Comparison of ENCODE assay signal across 32 mouse cellular contexts in the genomic region with DNA sequence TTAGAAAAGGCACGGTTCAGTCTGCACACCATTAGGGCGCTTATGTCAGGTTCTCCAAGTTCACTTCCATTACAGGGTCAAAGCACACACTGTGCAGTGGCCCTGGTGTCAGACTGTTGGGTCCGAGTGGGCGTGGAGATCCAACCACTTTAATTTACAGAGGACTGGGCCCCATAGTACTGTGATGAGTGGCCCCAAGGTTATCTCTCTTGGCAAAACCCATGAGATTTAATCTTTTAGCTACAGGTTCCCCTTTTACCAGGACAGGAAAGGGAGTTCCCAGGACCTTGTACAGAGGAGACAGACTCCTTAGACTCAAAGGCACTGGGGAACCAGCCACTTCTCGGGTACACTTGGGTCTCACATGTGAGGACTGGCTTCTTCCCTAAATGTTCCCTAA. TPM values are rescaled to one million over a fixed set of nuclear protein-coding genes. Genes with fewer than 3 reads are reported as not detected.
DNase-seq lines count a peak whose midpoint lies in the region; ATAC-seq and TF ChIP-seq lines count a peak whose summit lies in the region.
"Had no signal": no experiment of that assay in that cellular context is flagged by ENCODE, and none has a peak within 500 bp of the region (broad histone marks: within the 10 kb centered on the region; RNA-seq: fewer than 3 reads in every experiment).

No protein-coding gene starts in this region.

- peak overlapping the region; percentile 0; the same call in 1 of the 2 replicates for H3K27ac ChIP-seq in heart, embryonic 11.5 days (ENCODE audit: low read depth, low read length)
- peak overlapping the region; percentile 91 for H3K27ac ChIP-seq in heart, embryonic 16.5 days (ENCODE audit: low read length)
- H3K27ac ChIP-seq in stomach, embryonic 16.5 days (ENCODE audit: low read length), result no peak overlapping the region
- H3K27ac ChIP-seq in stomach, postnatal 0 days (replicated peaks), result no peak overlapping the region
- H3K27ac ChIP-seq: embryonic facial prominence, embryonic 10.5 days; embryonic facial prominence, embryonic 15.5 days; forebrain, embryonic 13.5 days; hindbrain, embryonic 13.5 days; liver, embryonic 14.5 days; macrophage; midbrain, embryonic 13.5 days; neural tube, embryonic 13.5 days had no signal

- 68% methylated on average over 5 of the region's 5 CpGs for WGBS in heart, embryonic 11.5 days (ENCODE audit: insufficient replicate concordance)
- 59% methylated on average over 5 of the region's 5 CpGs for WGBS in heart, embryonic 16.5 days
- 71% methylated on average over 5 of the region's 5 CpGs for WGBS in stomach, embryonic 16.5 days
- 62% methylated on average over 5 of the region's 5 CpGs for WGBS in stomach, postnatal 0 days

- TF ChIP-seq EP300 in stomach, postnatal 0 days (optimal IDR thresholded peaks at IDR 0.05), result no peak

- ATAC-seq in heart, embryonic 11.5 days (replicated peaks; ENCODE audit: insufficient number of reproducible peaks, low FRiP score, low TSS enrichment), result no peak
- ATAC-seq in heart, embryonic 16.5 days (replicated peaks; ENCODE audit: extremely low read depth, insufficient read depth, low FRiP score), result no peak
- peak; percentile 47; the same call in 1 of the 2 replicates for ATAC-seq in stomach, embryonic 16.5 days (ENCODE audit: insufficient read depth, low FRiP score)
- no peak for ATAC-seq in stomach, postnatal 0 days (ENCODE audit: low FRiP score, low TSS enrichment)
- ATAC-seq in granulocyte monocyte progenitor cell, adult 5-6 weeks (replicated peaks; ENCODE audit: poor library complexity, severe bottlenecking), result 0 out of 2 replicates have a peak, but pooled peaks have one; percentile 14
- ATAC-seq: forebrain, embryonic 13.5 days; midbrain, embryonic 13.5 days; Patski had no signal

- H3K4me1 ChIP-seq in heart, embryonic 11.5 days (ENCODE audit: control insufficient read depth, insufficient read depth, low read length), result peaks cover 36% of the 10 kb centered on the region
- H3K4me1 ChIP-seq in heart, embryonic 16.5 days (ENCODE audit: control insufficient read depth, insufficient read depth, low read length), result peaks cover 45% of the 10 kb centered on the region
- H3K4me1 ChIP-seq in stomach, embryonic 16.5 days (ENCODE audit: control insufficient read depth, insufficient read depth, low read length), result no peaks in the 10 kb centered on the region
- H3K4me1 ChIP-seq in stomach, postnatal 0 days (replicated peaks; ENCODE audit: control insufficient read depth, insufficient read depth), result no peaks in the 10 kb centered on the region

- H3K9ac ChIP-seq in heart, embryonic 11.5 days (ENCODE audit: low read depth, low read length), result peak overlapping the region; percentile 3; the same call in 1 of the 2 replicates
- H3K9ac ChIP-seq in heart, embryonic 16.5 days (ENCODE audit: low read length), result peak overlapping the region; percentile 69
- no peak overlapping the region for H3K9ac ChIP-seq in stomach, embryonic 16.5 days (ENCODE audit: low read length)
- no peak overlapping the region for H3K9ac ChIP-seq in stomach, postnatal 0 days (ENCODE audit: low read length)
- H3K9ac ChIP-seq: embryonic facial prominence, embryonic 15.5 days; forebrain, embryonic 13.5 days; hindbrain, embryonic 13.5 days; liver, embryonic 14.5 days; midbrain, embryonic 13.5 days; neural tube, embryonic 13.5 days had no signal

- H3K36me3 ChIP-seq in heart, embryonic 11.5 days (ENCODE audit: control insufficient read depth, insufficient read depth, low read length), result no peaks in the 10 kb centered on the region
- H3K36me3 ChIP-seq in heart, embryonic 16.5 days (ENCODE audit: control insufficient read depth, insufficient read depth), result no peaks in the 10 kb centered on the region
- no peaks in the 10 kb centered on the region for H3K36me3 ChIP-seq in stomach, embryonic 16.5 days (ENCODE audit: control insufficient read depth, insufficient read depth, low read length)
- H3K36me3 ChIP-seq in stomach, postnatal 0 days (ENCODE audit: control insufficient read depth, insufficient read depth, low read length), result no peaks in the 10 kb centered on the region
- H3K36me3 ChIP-seq: embryonic facial prominence, embryonic 10.5 days; embryonic facial prominence, embryonic 15.5 days; hindbrain, embryonic 13.5 days; midbrain, embryonic 13.5 days; neural tube, embryonic 13.5 days had no signal

- DNase-seq in heart, postnatal 14 days, result no peak
- DNase-seq in heart, postnatal 25 days (ENCODE audit: low spot score), result no peak
- DNase-seq in stomach, postnatal 0 days (ENCODE audit: low spot score), result no peak
- DNase-seq in layer of hippocampus, adult 11-12 months (ENCODE audit: low spot score), result no peak
- DNase-seq: adrenal gland, postnatal 25 days; B cell, adult 2 months; cerebellum, adult 2 months; cerebellum, postnatal 14 days; gastrocnemius, postnatal 14 days; kidney, adult 18-20 months; kidney, postnatal 36 days; layer of hippocampus, postnatal 36 days; left cerebral cortex, postnatal 4 days; lung, adult 2 months; lung, postnatal 10 days; right cerebral cortex, postnatal 4 days had no signal

- no peak for TF ChIP-seq CTCF in stomach, postnatal 0 days (IDR thresholded peaks at IDR 0.05; ENCODE audit: low read depth)

- H3K4me2 ChIP-seq in heart, embryonic 11.5 days, result no peak overlapping the region
- no peak overlapping the region for H3K4me2 ChIP-seq in heart, embryonic 16.5 days (ENCODE audit: low read depth, low read length)
- no peak overlapping the region for H3K4me2 ChIP-seq in stomach, embryonic 16.5 days (ENCODE audit: low read depth, low read length)
- H3K4me2 ChIP-seq in stomach, postnatal 0 days (replicated peaks; ENCODE audit: low read depth), result no peak overlapping the region
- H3K4me2 ChIP-seq: embryonic facial prominence, embryonic 15.5 days; forebrain, embryonic 13.5 days; hindbrain, embryonic 13.5 days; midbrain, embryonic 13.5 days; neural tube, embryonic 13.5 days had no signal

- intact Hi-C loops in heart, postnatal 14 days (cut with DNase I), result no loop called here
- intact Hi-C loops in heart, postnatal 25 days (cut with DNase I), result no loop called here

- no peaks in the 10 kb centered on the region for H3K27me3 ChIP-seq in heart, embryonic 11.5 days (ENCODE audit: control insufficient read depth, insufficient read depth, low read length)
- no peaks in the 10 kb centered on the region; the same call in 1 of the 2 replicates for H3K27me3 ChIP-seq in heart, embryonic 16.5 days (ENCODE audit: control insufficient read depth, insufficient read depth, low read length)
- H3K27me3 ChIP-seq in stomach, embryonic 16.5 days (ENCODE audit: control insufficient read depth, insufficient read depth, low read length), result no peaks in the 10 kb centered on the region
- no peaks in the 10 kb centered on the region for H3K27me3 ChIP-seq in stomach, postnatal 0 days (ENCODE audit: control insufficient read depth, insufficient read depth, low read length)
- H3K27me3 ChIP-seq: forebrain, embryonic 13.5 days; neural tube, embryonic 13.5 days; Patski had no signal

- no peaks in the 10 kb centered on the region for H3K9me3 ChIP-seq in heart, embryonic 11.5 days (replicated peaks; ENCODE audit: control insufficient read depth, low read length)
- no peaks in the 10 kb centered on the region for H3K9me3 ChIP-seq in heart, embryonic 16.5 days (replicated peaks; ENCODE audit: control insufficient read depth, low read length)
- no peaks in the 10 kb centered on the region for H3K9me3 ChIP-seq in stomach, embryonic 16.5 days (replicated peaks; ENCODE audit: control insufficient read depth, low read length)
- H3K9me3 ChIP-seq in stomach, postnatal 0 days (ENCODE audit: control insufficient read depth, low read length), result no peaks in the 10 kb centered on the region
- H3K9me3 ChIP-seq: embryonic facial prominence, embryonic 10.5 days; embryonic facial prominence, embryonic 15.5 days; forebrain, embryonic 13.5 days; hindbrain, embryonic 13.5 days; midbrain, embryonic 13.5 days; neural tube, embryonic 13.5 days had no signal

- no peak overlapping the region for H3K4me3 ChIP-seq in heart, embryonic 11.5 days (ENCODE audit: low read depth, low read length)
- no peak overlapping the region for H3K4me3 ChIP-seq in heart, embryonic 16.5 days (ENCODE audit: low read length)
- no peak overlapping the region for H3K4me3 ChIP-seq in stomach, embryonic 16.5 days (replicated peaks; ENCODE audit: low read length)
- H3K4me3 ChIP-seq in stomach, postnatal 0 days (ENCODE audit: low read depth, low read length), result no peak overlapping the region
- H3K4me3 ChIP-seq: embryonic facial prominence, embryonic 10.5 days; embryonic facial prominence, embryonic 15.5 days; forebrain, embryonic 13.5 days; hindbrain, embryonic 13.5 days; midbrain, embryonic 13.5 days; neural tube, embryonic 13.5 days had no signal

RNA-seq across cellular contexts. Expression of gene Kcne1, which starts 3.9 kb away (rescaled TPM):
- 64.5 TPM in 2 replicates for polyA plus RNA-seq in heart, embryonic 11.5 days (2014; fragmentation: Nextera tagmentation; extraction: Ambion mirVana)
- 100 to 1,000 TPM; 171 to 231 TPM for total RNA-seq in heart, postnatal 14 days (2021)
- 166 and 187 TPM in 2 replicates for polyA plus RNA-seq in heart, embryonic 16.5 days (2015; fragmentation: Nextera tagmentation; extraction: Ambion mirVana)
- total RNA-seq in heart, postnatal 25 days (2021), result 10 to 100 TPM; 39.8 to 40.1 TPM
- polyA plus RNA-seq in stomach, embryonic 16.5 days (2015; fragmentation: Nextera tagmentation; extraction: Ambion mirVana), result 0.92 and 1.6 TPM in 2 replicates
- 20.3 and 20.8 TPM in 2 replicates for polyA plus RNA-seq in stomach, postnatal 0 days (2015; fragmentation: Nextera tagmentation; extraction: Ambion mirVana)
- not detected in 2 replicates for total RNA-seq in granulocyte monocyte progenitor cell, adult 5-6 weeks (2014; fragmentation: Nextera tagmentation)
- not detected in 2 replicates for total RNA-seq in granulocyte monocyte progenitor cell, adult 5-6 weeks (2017)
- total RNA-seq: adrenal gland, postnatal 25 days; gastrocnemius, postnatal 14 days; layer of hippocampus, adult 8-10 months; layer of hippocampus, postnatal 36 days; left cerebral cortex, postnatal 4 days; megakaryocyte-erythroid progenitor cell, adult 5-6 weeks had no signal
- polyA plus RNA-seq: forebrain, embryonic 13.5 days; liver, embryonic 14.5 days; lung, adult 2 months; macrophage; midbrain, embryonic 13.5 days; neural tube, embryonic 13.5 days; Patski had no signal

RNA-seq across cellular contexts. Expression of gene Fam243, which starts 34.1 kb away (rescaled TPM):
- polyA plus RNA-seq in heart, embryonic 11.5 days (2014; fragmentation: Nextera tagmentation; extraction: Ambion mirVana), result not detected in 2 replicates
- total RNA-seq in heart, postnatal 14 days (2021), result 1 to 10 TPM; 1.2 to 1.4 TPM
- polyA plus RNA-seq in heart, embryonic 16.5 days (2015; fragmentation: Nextera tagmentation; extraction: Ambion mirVana), result 0.05 TPM in 1 of 2 replicates, not detected in the other
- 1 to 10 TPM in 1 of 2 experiments, under 1 TPM in 1; 0.75 to 1.4 TPM for total RNA-seq in heart, postnatal 25 days (2021)
- polyA plus RNA-seq in stomach, embryonic 16.5 days (2015; fragmentation: Nextera tagmentation; extraction: Ambion mirVana), result not detected in 2 replicates
- not detected in 2 replicates for polyA plus RNA-seq in stomach, postnatal 0 days (2015; fragmentation: Nextera tagmentation; extraction: Ambion mirVana)
- not detected in 2 replicates for total RNA-seq in granulocyte monocyte progenitor cell, adult 5-6 weeks (2014; fragmentation: Nextera tagmentation)
- total RNA-seq in granulocyte monocyte progenitor cell, adult 5-6 weeks (2017), result not detected in 2 replicates
- total RNA-seq: adrenal gland, postnatal 25 days; gastrocnemius, postnatal 14 days; layer of hippocampus, adult 8-10 months; layer of hippocampus, postnatal 36 days; left cerebral cortex, postnatal 4 days; megakaryocyte-erythroid progenitor cell, adult 5-6 weeks had no signal
- polyA plus RNA-seq: cerebellum, adult 2 months; embryonic facial prominence, embryonic 10.5 days; embryonic facial prominence, embryonic 15.5 days; forebrain, embryonic 13.5 days; hindbrain, embryonic 13.5 days; limb, embryonic 14.5 days; lung, adult 2 months; macrophage; midbrain, embryonic 13.5 days; neural tube, embryonic 13.5 days had no signal

RNA-seq across cellular contexts. Expression of gene Smim11, which starts 54.3 kb away (rescaled TPM):
- 117 and 119 TPM in 2 replicates for polyA plus RNA-seq in heart, embryonic 11.5 days (2014; fragmentation: Nextera tagmentation; extraction: Ambion mirVana)
- 10 to 100 TPM; 54.2 to 57.5 TPM for total RNA-seq in heart, postnatal 14 days (2021)
- polyA plus RNA-seq in heart, embryonic 16.5 days (2015; fragmentation: Nextera tagmentation; extraction: Ambion mirVana), result 120 and 124 TPM in 2 replicates
- total RNA-seq in heart, postnatal 25 days (2021), result 10 to 100 TPM; 75.9 to 77.2 TPM
- polyA plus RNA-seq in stomach, embryonic 16.5 days (2015; fragmentation: Nextera tagmentation; extraction: Ambion mirVana), result 120 and 153 TPM in 2 replicates
- 119 and 122 TPM in 2 replicates for polyA plus RNA-seq in stomach, postnatal 0 days (2015; fragmentation: Nextera tagmentation; extraction: Ambion mirVana)
- total RNA-seq in granulocyte monocyte progenitor cell, adult 5-6 weeks (2014; fragmentation: Nextera tagmentation), result 100 and 115 TPM in 2 replicates
- total RNA-seq in granulocyte monocyte progenitor cell, adult 5-6 weeks (2017), result 120 and 157 TPM in 2 replicates

Comparison
In these comparisons a context has a peak if more than half of its experiments do, and no peak if none do; other contexts are left out.
1. ATAC-seq: peak in stomach, embryonic 16.5 days (single experiment) and granulocyte monocyte progenitor cell, adult 5-6 weeks (single experiment); none in heart, embryonic 11.5 days (single experiment), heart, embryonic 16.5 days (single experiment) and stomach, postnatal 0 days (single experiment).
2. H3K27ac ChIP-seq: peak in heart, embryonic 11.5 days (single experiment) and heart, embryonic 16.5 days (single experiment); none in stomach, embryonic 16.5 days (single experiment) and stomach, postnatal 0 days (single experiment).
3. H3K9ac ChIP-seq: peak in heart, embryonic 11.5 days (single experiment) and heart, embryonic 16.5 days (single experiment); none in stomach, embryonic 16.5 days (single experiment) and stomach, postnatal 0 days (single experiment).